Mouse (Mus musculus) limb, embryonic 11.5 days (tissue): ENCODE results near the gene Cux1. TPM values are rescaled to one million over a fixed set of nuclear protein-coding genes. Genes with fewer than 3 reads are reported as not detected.

Source experiments
- ATAC-seq: fragments of 200-750 bp; cut with Nextera tagmentation; 2 replicates; pipeline ENCODE4 v1.8.0; 2017; ENCODE audit warnings: low read depth; ENCODE audit not compliant: insufficient number of reproducible peaks, low FRiP score, low TSS enrichment
- DNase-seq: peaks from one replicate; pipeline ENCODE4 v3.0.0-alpha.2; 2015; ENCODE audit warnings: low spot score
- H3K27ac ChIP-seq: fragments of 300-500 bp; sonication (generic); replicated peaks from 2 replicates; pipeline ENCODE4 v1.5.1; 2014; ENCODE audit warnings: low read depth, mild to moderate bottlenecking, low read length
- H3K27me3 ChIP-seq: fragments of 300-500 bp; sonication (generic); 2 replicates; pipeline ENCODE4 v1.6.1; 2014; ENCODE audit warnings: mild to moderate bottlenecking, low read length, mixed read lengths; ENCODE audit not compliant: control insufficient read depth, insufficient read depth
- H3K36me3 ChIP-seq: fragments of 300-500 bp; sonication (generic); 2 replicates; pipeline ENCODE4 v1.6.1; 2014; ENCODE audit warnings: mild to moderate bottlenecking, low read length, moderate library complexity, mixed read lengths; ENCODE audit not compliant: control insufficient read depth, insufficient read depth
- H3K4me1 ChIP-seq: fragments of 300-500 bp; sonication (generic); 2 replicates; pipeline ENCODE4 v1.6.1; 2014; ENCODE audit warnings: low read length, mixed read lengths; ENCODE audit not compliant: control insufficient read depth, insufficient read depth
- H3K4me2 ChIP-seq: fragments of 300-500 bp; sonication (generic); 2 replicates; pipeline ENCODE4 v1.6.1; 2014; ENCODE audit warnings: low read depth, mild to moderate bottlenecking, moderate library complexity; ENCODE audit not compliant: severe bottlenecking
- H3K4me3 ChIP-seq: fragments of 300-500 bp; sonication (generic); 2 replicates; pipeline ENCODE4 v1.5.1; 2014; ENCODE audit warnings: low read depth, low read length
- H3K9ac ChIP-seq: fragments of 300-500 bp; sonication (generic); 2 replicates; pipeline ENCODE4 v1.6.1; 2014; ENCODE audit warnings: mild to moderate bottlenecking, low read length
- H3K9me3 ChIP-seq: fragments of 300-500 bp; sonication (generic); 2 replicates; pipeline ENCODE4 v1.6.1; 2016; ENCODE audit warnings: low read length; ENCODE audit not compliant: control insufficient read depth
- WGBS: fragments of 180-500 bp; shearing (Covaris S2); extraction: QIAGEN DNeasy Blood & Tissue Kit; methylation state at CpG from one replicate; pipeline ENCODE4 v1.1.7; 2014; 5-methylcytosine and 5-hydroxymethylcytosine counted together
- polyA plus RNA-seq: library from polyadenylated mRNA; unstranded; fragments of >200 nt; fragmentation: Nextera tagmentation; extraction: Ambion mirVana; gene quantifications from 2 replicates; pipeline ENCODE4 v1.2.1, GENCODE M21; 2014

The Cux1 gene
- polyA plus RNA-seq, 1 experiment from 2014 or later: 65.6 TPM

- Histone ChIP-seq H3K9ac (no peak overlapping the region), H3K9me3 (no peaks in the 10 kb centered on the region), H3K36me3 (no peaks in the 10 kb centered on the region), H3K27ac (no peak overlapping the region), H3K4me3 (no peak overlapping the region), H3K27me3 (no peaks in the 10 kb centered on the region), H3K4me1 (peaks cover 5% of the 10 kb centered on the region), H3K4me2 (no peak overlapping the region)
- ATAC-seq (no peak), DNase-seq (no peak)
- 88% methylated on average over 2 of the region's 2 CpGs for WGBS
These were observed 144.3 kb downstream of the Cux1 start for GRCm38 (mm10) chr5:136422948-136423347.

- Histone ChIP-seq H3K4me2 (no peak overlapping the region), H3K9me3 (no peaks in the 10 kb centered on the region), H3K36me3 (no peaks in the 10 kb centered on the region), H3K4me1 (peaks cover 3% of the 10 kb centered on the region), H3K27ac (no peak overlapping the region), H3K9ac (no peak overlapping the region), H3K27me3 (no peaks in the 10 kb centered on the region), H3K4me3 (no peak overlapping the region)
- DNase-seq (no peak), ATAC-seq (no peak)
- WGBS: 86% methylated on average over 3 of the region's 3 CpGs
These were observed 145.4 kb downstream of the Cux1 start for GRCm38 (mm10) chr5:136421885-136422284.

- no peak overlapping the region for H3K9ac ChIP-seq
- H3K27ac ChIP-seq: no peak overlapping the region
- no peak for ATAC-seq
- H3K4me3 ChIP-seq: no peak overlapping the region
- no peaks in the 10 kb centered on the region for H3K4me1 ChIP-seq
- no peak overlapping the region for H3K4me2 ChIP-seq
- WGBS: 87% methylated on average over 3 of the region's 3 CpGs
- no peaks in the 10 kb centered on the region for H3K36me3 ChIP-seq
- no peaks in the 10 kb centered on the region for H3K9me3 ChIP-seq
- H3K27me3 ChIP-seq: no peaks in the 10 kb centered on the region
- no peak for DNase-seq
These were observed 146.0 kb downstream of the Cux1 start for GRCm38 (mm10) chr5:136421316-136421715.

- H3K36me3 ChIP-seq: no peaks in the 10 kb centered on the region
- H3K27ac ChIP-seq: no peak overlapping the region
- 84% methylated on average over 3 of the region's 3 CpGs for WGBS
- H3K27me3 ChIP-seq: no peaks in the 10 kb centered on the region
- H3K9ac ChIP-seq: no peak overlapping the region
- no peaks in the 10 kb centered on the region for H3K9me3 ChIP-seq
- no peak for DNase-seq
- H3K4me1 ChIP-seq: no peaks in the 10 kb centered on the region
- no peak for ATAC-seq
- no peak overlapping the region for H3K4me3 ChIP-seq
- no peak overlapping the region for H3K4me2 ChIP-seq
These were observed 146.9 kb downstream of the Cux1 start for GRCm38 (mm10) chr5:136420342-136420741.

GRCm38 (mm10) chr5:136417891-136418290 is 149.4 kb downstream of the Cux1 start:
- Histone ChIP-seq H3K36me3 (no peaks in the 10 kb centered on the region), H3K4me2 (no peak overlapping the region), H3K4me1 (no peaks in the 10 kb centered on the region), H3K4me3 (no peak overlapping the region), H3K9ac (no peak overlapping the region), H3K27me3 (no peaks in the 10 kb centered on the region), H3K9me3 (no peaks in the 10 kb centered on the region), H3K27ac (no peak overlapping the region)
- DNase-seq: no peak
- 92% methylated on average over 4 of the region's 4 CpGs for WGBS
- no peak for ATAC-seq

GRCm38 (mm10) chr5:136414479-136414878 is 152.8 kb downstream of the Cux1 start:
- Histone ChIP-seq H3K4me2 (no peak overlapping the region), H3K4me3 (no peak overlapping the region), H3K9me3 (no peaks in the 10 kb centered on the region), H3K27ac (no peak overlapping the region), H3K36me3 (no peaks in the 10 kb centered on the region), H3K9ac (no peak overlapping the region), H3K4me1 (no peaks in the 10 kb centered on the region; the same call in none of the 2 replicates), H3K27me3 (no peaks in the 10 kb centered on the region)
- DNase-seq: no peak
- no peak for ATAC-seq
- WGBS: 73% methylated on average over 2 of the region's 2 CpGs

- Histone ChIP-seq H3K4me2 (no peak overlapping the region), H3K9ac (no peak overlapping the region), H3K36me3 (peaks cover 5% of the 10 kb centered on the region; the same call in 1 of the 2 replicates), H3K4me3 (no peak overlapping the region), H3K4me1 (no peaks in the 10 kb centered on the region; the same call in none of the 2 replicates), H3K27me3 (no peaks in the 10 kb centered on the region), H3K9me3 (no peaks in the 10 kb centered on the region), H3K27ac (no peak overlapping the region)
- WGBS: 39% methylated on average over 7 of the region's 7 CpGs
- DNase-seq (peak; percentile 39), ATAC-seq (no peak; the same call in 1 of the 2 replicates)
These were observed 156.6 kb downstream of the Cux1 start for GRCm38 (mm10) chr5:136410681-136411181.

GRCm38 (mm10) chr5:136406357-136406756 is 160.9 kb downstream of the Cux1 start:
- Histone ChIP-seq H3K9me3 (no peaks in the 10 kb centered on the region), H3K4me3 (no peak overlapping the region), H3K27ac (no peak overlapping the region), H3K9ac (no peak overlapping the region), H3K27me3 (no peaks in the 10 kb centered on the region), H3K36me3 (peaks cover 5% of the 10 kb centered on the region; the same call in 1 of the 2 replicates), H3K4me2 (no peak overlapping the region), H3K4me1 (peaks cover 9% of the 10 kb centered on the region)
- DNase-seq (no peak), ATAC-seq (no peak)

GRCm38 (mm10) chr5:136403565-136403961 is 163.7 kb downstream of the Cux1 start:
- ATAC-seq (peak; percentile 97), DNase-seq (peak; percentile 91)
- 14% methylated on average over 19 of the region's 19 CpGs for WGBS
- Histone ChIP-seq H3K27me3 (no peaks in the 10 kb centered on the region), H3K36me3 (peaks cover 5% of the 10 kb centered on the region; the same call in 1 of the 2 replicates), H3K4me3 (no peak overlapping the region), H3K4me2 (peak overlapping the region; percentile 5; the same call in 1 of the 2 replicates), H3K27ac (no peak overlapping the region; the same call in 1 of the 2 replicates), H3K9me3 (no peaks in the 10 kb centered on the region), H3K9ac (no peak overlapping the region), H3K4me1 (peaks cover 9% of the 10 kb centered on the region)
